Mouse (Mus musculus) embryonic facial prominence, embryonic 15.5 days (tissue): ENCODE results near the gene Gm32742. TPM values are rescaled to one million over a fixed set of nuclear protein-coding genes. Genes with fewer than 3 reads are reported as not detected.

ENCODE experiments used
- ATAC-seq: fragments of 200-750 bp; cut with Nextera tagmentation; 2 replicates; pipeline ENCODE4 v1.8.0; 2017; ENCODE audit warnings: low read depth, moderate TSS enrichment; ENCODE audit not compliant: insufficient number of reproducible peaks, low FRiP score, low TSS enrichment
- H3K27ac ChIP-seq: fragments of 300-500 bp; sonication (generic); replicated peaks from 2 replicates; pipeline ENCODE4 v1.5.1; 2015; ENCODE audit warnings: mild to moderate bottlenecking, inconsistent platforms
- H3K27me3 ChIP-seq: fragments of 300-500 bp; sonication (generic); 2 replicates; pipeline ENCODE4 v1.6.1; 2015; ENCODE audit warnings: inconsistent platforms
- H3K36me3 ChIP-seq: fragments of 300-500 bp; sonication (generic); 2 replicates; pipeline ENCODE4 v1.6.1; 2015; ENCODE audit warnings: mild to moderate bottlenecking, inconsistent platforms
- H3K4me1 ChIP-seq: fragments of 300-500 bp; sonication (generic); 2 replicates; pipeline ENCODE4 v1.6.1; 2015; ENCODE audit warnings: inconsistent platforms
- H3K4me2 ChIP-seq: fragments of 300-500 bp; sonication (generic); replicated peaks from 2 replicates; pipeline ENCODE4 v1.6.1; 2015; ENCODE audit warnings: mild to moderate bottlenecking, inconsistent platforms
- H3K4me3 ChIP-seq: fragments of 300-500 bp; sonication (generic); replicated peaks from 2 replicates; pipeline ENCODE4 v1.5.1; 2015; ENCODE audit warnings: mild to moderate bottlenecking, inconsistent platforms
- H3K9ac ChIP-seq: fragments of 300-500 bp; sonication (generic); 2 replicates; pipeline ENCODE4 v1.6.1; 2015; ENCODE audit warnings: inconsistent platforms
- H3K9me3 ChIP-seq: fragments of 300-500 bp; sonication (generic); replicated peaks from 2 replicates; pipeline ENCODE4 v1.6.1; 2016; ENCODE audit warnings: inconsistent platforms
- WGBS: fragments of 180-500 bp; shearing (Covaris S2); methylation state at CpG from one replicate; pipeline ENCODE4 v1.1.7; 2015; 5-methylcytosine and 5-hydroxymethylcytosine counted together
- microRNA counts: library from miRNA; unstranded; fragments of <30 nt; microRNA quantifications from one replicate; lab custom pipeline; 2016
- microRNA-seq: library from miRNA; unstranded; fragments of <30 nt; microRNA quantifications from one replicate; pipeline ENCODE4, GENCODE M21; 2016; ENCODE audit warnings: borderline number of aligned reads
- polyA plus RNA-seq: library from polyadenylated mRNA; unstranded; fragments of >200 nt; fragmentation: Nextera tagmentation; extraction: Ambion mirVana; gene quantifications from 2 replicates; pipeline ENCODE4 v1.2.1, GENCODE M21; 2015

The Gm32742 gene
- polyA plus RNA-seq, 1 experiment from 2014 or later, result 0.27 TPM

DNA sequence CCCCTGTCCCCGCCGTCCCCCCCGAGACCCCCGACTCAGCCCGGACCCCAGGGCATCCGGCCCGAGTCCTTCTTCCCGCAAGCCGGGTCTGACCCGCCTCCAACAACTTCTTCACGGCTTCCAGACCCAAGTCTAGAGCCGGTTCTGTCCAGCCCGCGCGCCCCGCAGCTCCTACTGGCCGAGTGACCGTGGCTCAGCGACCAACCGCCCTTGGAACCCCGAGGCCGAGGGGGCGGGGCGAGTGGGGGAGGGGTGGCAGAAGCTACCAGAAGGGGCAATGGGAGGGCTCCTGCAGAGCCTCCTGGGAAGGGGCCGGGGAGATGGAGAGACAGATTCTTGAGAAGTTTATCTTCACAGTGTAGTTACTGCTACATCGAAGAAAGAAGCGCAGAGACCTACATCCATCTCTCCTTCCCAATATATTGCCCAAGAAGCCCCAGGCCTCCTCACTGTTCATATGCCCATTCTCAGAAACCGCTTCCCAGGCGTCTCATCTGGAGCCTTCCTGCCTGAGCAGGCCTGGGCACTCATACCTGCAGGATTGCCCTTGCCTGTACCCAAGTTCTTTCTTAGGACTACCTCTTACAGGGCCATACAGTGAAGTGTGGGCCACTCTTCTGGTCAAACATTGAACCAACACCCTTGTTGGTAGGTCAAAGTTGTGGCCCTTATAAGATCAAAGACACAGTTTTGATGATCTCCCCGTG lies 61.4 kb downstream of the Gm32742 start:
- peaks cover 7% of the 10 kb centered on the region; the same call in 1 of the 2 replicates for H3K27me3 ChIP-seq
- no peaks in the 10 kb centered on the region for H3K9me3 ChIP-seq
- peak overlapping the region; percentile 99 for H3K4me2 ChIP-seq
- H3K9ac ChIP-seq, result peak overlapping the region; percentile 29
- peaks cover 19% of the 10 kb centered on the region for H3K4me1 ChIP-seq
- peak overlapping the region; percentile 52 for H3K4me3 ChIP-seq
- 11% methylated on average over 30 of the region's 30 CpGs for WGBS
- no peaks in the 10 kb centered on the region for H3K36me3 ChIP-seq
- no peak for ATAC-seq
- no peak overlapping the region for H3K27ac ChIP-seq

DNA sequence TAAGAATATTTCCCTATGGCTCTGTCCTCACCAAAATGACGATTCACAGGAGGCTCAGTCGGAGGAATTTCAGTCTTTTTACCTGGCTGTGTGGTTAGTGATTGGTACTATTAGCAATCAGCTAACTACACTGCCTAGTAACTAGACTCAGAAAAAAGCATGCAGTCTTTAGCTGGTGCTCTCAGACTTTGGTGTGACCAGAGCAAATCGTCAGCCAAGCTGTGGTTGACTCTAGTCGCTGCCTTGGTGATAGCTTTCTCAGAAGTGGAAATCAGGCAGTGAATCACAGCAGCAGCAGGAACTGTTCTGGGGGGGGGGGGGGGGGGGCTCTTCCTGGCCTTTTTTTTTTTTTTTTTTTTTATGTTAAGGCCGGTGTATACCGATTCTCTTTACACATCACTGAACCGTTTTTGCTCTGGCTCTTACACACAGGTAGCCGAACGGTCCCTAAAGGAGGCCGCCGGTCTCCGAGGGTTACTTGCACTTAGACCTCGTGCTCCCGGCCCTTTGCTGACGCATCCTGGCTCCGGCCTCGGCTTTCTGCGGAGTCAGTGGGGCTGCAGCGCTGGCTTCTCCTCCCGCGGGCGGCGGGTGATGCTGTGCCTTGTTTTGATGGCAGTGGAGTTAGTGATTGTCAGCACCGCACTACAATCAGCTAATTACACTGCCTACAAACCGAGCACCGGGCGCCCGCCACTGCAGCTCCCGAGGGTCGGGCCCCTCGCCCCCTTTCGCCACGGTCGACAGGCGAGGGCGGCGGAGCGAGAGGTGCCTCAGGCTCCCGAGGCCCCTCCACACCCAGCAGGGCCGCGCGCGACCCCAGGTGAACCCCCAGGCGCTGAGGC lies 62.1 kb downstream of the Gm32742 start:
- WGBS, result 2% methylated on average over 44 of the region's 44 CpGs
- Histone ChIP-seq H3K27ac (no peak overlapping the region), H3K27me3 (peaks cover 7% of the 10 kb centered on the region; the same call in 1 of the 2 replicates), H3K4me2 (peak overlapping the region; percentile 99), H3K4me1 (peaks cover 19% of the 10 kb centered on the region), H3K4me3 (peak overlapping the region; percentile 52), H3K9me3 (no peaks in the 10 kb centered on the region), H3K9ac (peak overlapping the region; percentile 29), H3K36me3 (no peaks in the 10 kb centered on the region)
- peak; percentile 43; the same call in 1 of the 2 replicates for ATAC-seq

GRCm38 (mm10) chr9:51101756-51102425 lies 63.4 kb downstream of the Gm32742 start, which contains the start of gene 4833427G06Rik:
TSS of gene 4833427G06Rik (minus strand) at chr9:51102078.
- no peak for ATAC-seq

DNA sequence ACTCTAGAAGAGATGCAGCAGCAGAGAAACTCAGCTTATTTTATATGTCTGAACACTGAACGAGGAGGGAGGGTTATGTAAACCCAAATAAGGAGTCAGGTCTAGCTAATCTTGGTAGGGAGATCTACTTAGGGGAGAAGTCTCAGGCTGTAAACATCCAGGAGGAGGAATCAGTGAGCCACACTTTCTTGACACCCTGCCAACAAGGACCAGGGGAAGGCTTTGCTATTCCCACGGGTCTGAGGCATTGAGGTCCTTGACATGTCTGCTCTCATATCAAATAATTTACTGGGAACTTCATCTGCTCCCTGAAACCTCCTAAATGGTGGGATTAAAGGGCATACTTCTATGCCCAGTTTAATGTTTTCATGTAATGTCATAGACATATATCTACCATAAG lies 69.0 kb downstream of the Gm32742 start:
- Histone ChIP-seq H3K4me2 (no peak overlapping the region), H3K27me3 (no peaks in the 10 kb centered on the region; the same call in 1 of the 2 replicates), H3K9me3 (no peaks in the 10 kb centered on the region), H3K36me3 (no peaks in the 10 kb centered on the region), H3K4me3 (no peak overlapping the region), H3K9ac (no peak overlapping the region), H3K27ac (no peak overlapping the region), H3K4me1 (no peaks in the 10 kb centered on the region)
- no peak for ATAC-seq
- 56% methylated on average over 2 of the region's 2 CpGs for WGBS

More at GRCm38 (mm10) chr9:51101756-51102425, 63.4 kb downstream of the Gm32742 start, which contains the start of gene 4833427G06Rik:
- H3K4me2 ChIP-seq, result peak within 1 kb of the TSS; percentile 99
- no peaks in the 10 kb centered on the region for H3K36me3 ChIP-seq
- H3K4me1 ChIP-seq, result peaks cover 19% of the 10 kb centered on the region
- H3K9me3 ChIP-seq, result no peaks in the 10 kb centered on the region
- H3K27ac ChIP-seq, result no peak within 1 kb of the TSS
- peaks cover 7% of the 10 kb centered on the region; the same call in 1 of the 2 replicates for H3K27me3 ChIP-seq
- no peak within 1 kb of the TSS for H3K9ac ChIP-seq
- 7% methylated on average over 27 of the region's 27 CpGs for WGBS
- peak within 1 kb of the TSS; percentile 19 for H3K4me3 ChIP-seq

- Histone ChIP-seq H3K27ac (no peak overlapping the region), H3K4me3 (no peak overlapping the region), H3K27me3 (no peaks in the 10 kb centered on the region), H3K9ac (no peak overlapping the region), H3K9me3 (no peaks in the 10 kb centered on the region), H3K36me3 (no peaks in the 10 kb centered on the region), H3K4me2 (no peak overlapping the region), H3K4me1 (no peaks in the 10 kb centered on the region)
- 81% methylated on average over 5 of the region's 5 CpGs for WGBS
- no peak for ATAC-seq
Measured at GRCm38 (mm10) chr9:51093697-51094096, 71.6 kb downstream of the Gm32742 start.

DNA sequence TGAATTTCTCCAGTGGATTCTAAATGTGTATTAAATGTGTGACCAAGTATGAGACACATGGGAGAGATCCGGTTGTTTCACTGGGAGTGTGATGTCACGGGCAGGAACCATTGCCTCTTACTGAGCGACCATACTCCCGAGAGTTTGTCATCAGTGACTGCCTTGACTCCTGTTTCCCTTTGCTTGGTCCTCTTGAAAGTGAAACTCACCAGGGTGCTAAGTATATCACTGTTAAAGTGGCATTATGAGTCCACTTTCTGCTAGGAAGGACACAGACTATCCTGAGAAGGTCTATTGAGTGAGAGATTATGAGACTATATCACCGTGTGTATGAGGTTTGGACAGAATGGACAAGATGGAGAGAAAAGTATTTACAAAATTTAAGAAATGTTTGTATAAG lies 83.7 kb downstream of the Gm32742 start:
- H3K4me1 ChIP-seq, result peaks cover 4% of the 10 kb centered on the region
- no peaks in the 10 kb centered on the region for H3K27me3 ChIP-seq
- H3K9ac ChIP-seq, result no peak overlapping the region
- no peak for ATAC-seq
- no peaks in the 10 kb centered on the region for H3K9me3 ChIP-seq
- no peak overlapping the region for H3K4me3 ChIP-seq
- WGBS, result 79% methylated on average over 5 of the region's 5 CpGs
- no peak overlapping the region for H3K4me2 ChIP-seq
- no peak overlapping the region for H3K27ac ChIP-seq
- no peaks in the 10 kb centered on the region for H3K36me3 ChIP-seq

MicroRNA genes within 50 kb of the gene (microRNA counts, 519-probe panel; counts per million panel counts)
- microRNA mmu-miR-34b-3p (lab: Ali Mortazavi, UCI), result 1,822 counts per million, percentile 28 among the panel's probes with 10 or more counts
- microRNA mmu-miR-34b-5p (lab: Ali Mortazavi, UCI), result 2,104 counts per million, percentile 45 among the panel's probes with 10 or more counts
- 3,535 counts per million, percentile 84 among the panel's probes with 10 or more counts for microRNA mmu-miR-34c (lab: Ali Mortazavi, UCI)

Small RNA genes lying within 50 kb of the gene (microRNA-seq; reads per million reads assigned to microRNA genes)
- 48.5 reads per million, percentile 46 among the genes with 10 or more reads in this experiment for gene Mir34b
- 1,112 reads per million, percentile 77 among the genes with 10 or more reads in this experiment for gene Mir34c

Other genes with a start within 250 kb of the Gm32742 start
- 19.0 and 20.6 TPM in 2 replicates for gene Sik2, start 156.4 kb downstream of the Gm32742 start, polyA plus RNA-seq
- gene Btg4, start 104.6 kb downstream of the Gm32742 start, polyA plus RNA-seq, result 0.80 and 2.0 TPM in 2 replicates
- 6.2 and 6.7 TPM in 2 replicates for gene Layn, start 88.4 kb downstream of the Gm32742 start, polyA plus RNA-seq
- gene 4833427G06Rik, start 63.4 kb downstream of the Gm32742 start, polyA plus RNA-seq, result 3.9 and 12.7 TPM in 2 replicates
- 0.07 and 0.39 TPM in 2 replicates for gene Pou2af1, start 48.2 kb upstream of the Gm32742 start, polyA plus RNA-seq
- gene Colca2, start 113.1 kb upstream of the Gm32742 start, polyA plus RNA-seq, result 4.1 and 4.8 TPM in 2 replicates
- gene 1810046K07Rik, start 163.4 kb upstream of the Gm32742 start, polyA plus RNA-seq, result 0.24 and 0.33 TPM in 2 replicates